Mouse (Mus musculus): ENCODE measurements around the gene Cars. TPM values are rescaled to one million over a fixed set of nuclear protein-coding genes. Genes with fewer than 3 reads are reported as not detected.

Gene Cars
- polyA plus RNA-seq, 1 experiment from 2014 or later, result 61.2 TPM

DNA sequence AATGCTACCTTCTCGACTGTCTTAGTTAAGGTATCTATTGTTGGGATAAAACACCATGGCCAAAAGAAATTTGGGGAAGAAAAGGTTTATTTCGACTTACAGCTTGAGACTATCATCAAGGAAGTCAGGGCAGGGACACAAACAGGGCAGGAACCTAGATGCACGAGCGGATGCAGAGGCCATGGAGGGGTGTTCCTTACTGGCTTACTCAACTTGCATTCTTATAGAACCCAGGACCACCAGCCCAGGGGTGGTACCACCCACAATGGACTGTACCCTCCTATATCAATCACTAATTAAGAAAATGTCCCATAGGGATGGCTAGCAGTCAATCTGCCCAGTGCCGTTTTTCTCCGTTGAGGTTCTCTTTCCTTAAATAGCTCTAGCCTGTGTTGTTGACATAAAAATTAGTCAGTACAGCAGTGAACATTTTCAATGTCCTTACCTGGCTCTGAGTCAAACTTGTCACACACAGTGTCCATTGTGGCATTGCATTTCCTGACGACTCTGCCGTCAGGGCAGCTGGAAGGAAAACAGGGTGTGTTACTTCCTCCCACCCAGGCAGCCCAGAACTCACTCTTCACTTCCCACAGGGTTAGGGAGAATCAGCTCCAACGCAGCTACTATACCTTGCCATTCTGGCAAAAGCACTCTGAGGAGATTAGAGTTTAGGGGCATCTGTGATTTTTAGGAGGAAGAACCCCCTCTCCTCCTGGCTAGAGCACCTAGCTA, 14.7 kb upstream of the Cars start:
- Histone ChIP-seq H3K4me3 (no peak overlapping the region), H3K4me1 (no peaks in the 10 kb centered on the region), H3K27me3 (replicated peaks) (no peaks in the 10 kb centered on the region), H3K27ac (no peak overlapping the region), H3K9ac (no peak overlapping the region), H3K9me3 (no peaks in the 10 kb centered on the region; the same call in 1 of the 2 replicates), H3K36me3 (no peaks in the 10 kb centered on the region), H3K4me2 (replicated peaks) (no peak overlapping the region)
- no peak for ATAC-seq (ENCODE audit: low FRiP score, low read depth)
- WGBS, result 72% methylated on average over 9 of the region's 9 CpGs

DNA sequence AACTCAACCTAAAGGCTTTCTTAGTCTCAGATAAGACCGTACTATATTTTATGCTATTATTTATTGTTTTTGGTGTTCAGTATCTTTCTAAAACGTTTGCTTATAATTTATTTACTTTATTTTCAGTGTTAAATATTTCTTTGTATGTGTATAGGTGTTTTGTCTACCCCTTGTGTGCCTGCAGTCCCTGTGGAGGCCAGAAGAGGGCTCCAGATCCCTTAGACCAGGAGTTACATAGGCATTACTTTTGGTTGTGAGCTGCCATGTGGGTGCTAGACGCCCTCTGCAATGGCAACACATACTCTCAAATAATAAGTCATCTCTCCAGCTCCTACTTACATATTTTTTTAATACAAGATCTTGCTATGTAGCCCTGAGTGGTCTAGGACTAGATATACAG, 12.3 kb upstream of the Cars start:
- 59% methylated on average over 3 of the region's 3 CpGs for WGBS
- Histone ChIP-seq H3K4me3 (no peak overlapping the region), H3K4me2 (replicated peaks) (no peak overlapping the region), H3K27me3 (replicated peaks) (no peaks in the 10 kb centered on the region), H3K4me1 (no peaks in the 10 kb centered on the region), H3K36me3 (no peaks in the 10 kb centered on the region), H3K9me3 (no peaks in the 10 kb centered on the region), H3K27ac (no peak overlapping the region), H3K9ac (no peak overlapping the region)
- no peak for ATAC-seq (ENCODE audit: low FRiP score, low read depth)

DNA sequence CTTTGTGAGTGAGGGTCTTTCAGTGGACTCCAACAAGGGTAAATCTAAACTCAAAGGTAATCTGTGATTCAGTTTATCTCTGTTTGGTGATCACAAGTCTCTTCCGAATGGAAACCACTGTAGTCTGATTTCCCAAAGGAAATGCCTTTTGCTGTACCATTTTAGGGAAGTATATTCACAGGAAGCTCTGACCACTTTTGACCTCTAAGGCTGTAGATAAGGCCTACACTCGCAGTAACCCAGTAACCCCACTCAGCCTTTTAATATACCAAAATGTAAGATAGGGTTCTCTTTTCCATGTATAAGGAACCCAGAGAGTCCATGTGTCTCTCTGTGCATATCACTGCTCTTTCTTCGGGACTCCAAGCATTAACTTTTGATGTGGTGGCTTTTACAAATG, 5.4 kb upstream of the Cars start:
- Histone ChIP-seq H3K36me3 (no peaks in the 10 kb centered on the region), H3K9me3 (no peaks in the 10 kb centered on the region), H3K4me2 (replicated peaks) (no peak overlapping the region), H3K9ac (no peak overlapping the region), H3K27me3 (replicated peaks) (no peaks in the 10 kb centered on the region), H3K4me3 (no peak overlapping the region), H3K27ac (no peak overlapping the region), H3K4me1 (no peaks in the 10 kb centered on the region)
- WGBS, result 91% methylated on average over 3 of the region's 3 CpGs
- ATAC-seq (ENCODE audit: low FRiP score, low read depth), result no peak

DNA sequence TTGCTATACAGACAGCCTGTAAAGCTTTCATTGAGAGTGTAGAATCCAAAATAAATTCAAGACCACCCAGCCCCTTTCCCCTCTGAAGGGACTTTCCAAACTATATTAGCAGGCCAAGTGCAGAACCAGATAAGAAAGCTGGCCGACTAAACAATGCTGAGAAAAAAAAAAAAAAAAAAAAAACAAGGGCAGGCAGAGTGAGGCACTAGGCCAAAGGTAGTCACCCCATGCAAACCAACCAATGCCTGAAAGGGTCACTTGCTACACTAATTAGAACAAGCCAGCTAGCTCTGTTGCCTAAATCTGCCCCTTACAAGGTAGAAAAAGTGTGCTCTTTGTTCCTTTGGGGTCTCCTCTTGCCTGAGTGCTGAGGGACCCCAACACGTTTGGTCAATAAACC, 5.0 kb upstream of the Cars start:
- WGBS, result 75% methylated on average over 2 of the region's 2 CpGs
- Histone ChIP-seq H3K4me3 (no peak overlapping the region), H3K9me3 (no peaks in the 10 kb centered on the region), H3K4me2 (replicated peaks) (no peak overlapping the region), H3K27me3 (replicated peaks) (no peaks in the 10 kb centered on the region), H3K9ac (no peak overlapping the region), H3K4me1 (no peaks in the 10 kb centered on the region), H3K36me3 (no peaks in the 10 kb centered on the region), H3K27ac (no peak overlapping the region)
- no peak for ATAC-seq (ENCODE audit: low FRiP score, low read depth)

DNA sequence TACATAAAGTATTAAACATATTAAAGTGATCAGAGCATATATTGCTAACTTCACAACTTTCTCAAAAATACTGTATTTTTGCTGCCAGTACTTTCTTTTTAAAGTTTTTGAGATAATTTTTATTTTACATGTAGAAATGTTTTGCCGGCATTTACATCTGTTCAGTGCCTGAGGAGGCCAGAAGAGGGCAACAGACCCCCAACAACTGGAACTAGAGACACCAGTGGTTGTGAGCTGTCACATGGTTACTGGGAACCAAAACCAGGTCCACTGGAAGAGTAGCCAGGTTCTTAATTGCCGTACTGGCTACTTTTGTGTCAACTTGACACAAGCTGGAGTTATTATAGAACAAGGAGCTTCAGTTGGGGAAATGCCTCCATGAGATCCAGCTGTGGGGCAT, 1.8 kb upstream of the Cars start:
- Histone ChIP-seq H3K27ac (no peak overlapping the region), H3K27me3 (replicated peaks) (no peaks in the 10 kb centered on the region), H3K4me1 (peaks cover 11% of the 10 kb centered on the region), H3K36me3 (peaks cover 4% of the 10 kb centered on the region; the same call in 1 of the 2 replicates), H3K4me2 (replicated peaks) (no peak overlapping the region), H3K9ac (no peak overlapping the region), H3K4me3 (no peak overlapping the region), H3K9me3 (no peaks in the 10 kb centered on the region)
- no peak for ATAC-seq (ENCODE audit: low FRiP score, low read depth)
- 87% methylated on average over 2 of the region's 2 CpGs for WGBS

DNA sequence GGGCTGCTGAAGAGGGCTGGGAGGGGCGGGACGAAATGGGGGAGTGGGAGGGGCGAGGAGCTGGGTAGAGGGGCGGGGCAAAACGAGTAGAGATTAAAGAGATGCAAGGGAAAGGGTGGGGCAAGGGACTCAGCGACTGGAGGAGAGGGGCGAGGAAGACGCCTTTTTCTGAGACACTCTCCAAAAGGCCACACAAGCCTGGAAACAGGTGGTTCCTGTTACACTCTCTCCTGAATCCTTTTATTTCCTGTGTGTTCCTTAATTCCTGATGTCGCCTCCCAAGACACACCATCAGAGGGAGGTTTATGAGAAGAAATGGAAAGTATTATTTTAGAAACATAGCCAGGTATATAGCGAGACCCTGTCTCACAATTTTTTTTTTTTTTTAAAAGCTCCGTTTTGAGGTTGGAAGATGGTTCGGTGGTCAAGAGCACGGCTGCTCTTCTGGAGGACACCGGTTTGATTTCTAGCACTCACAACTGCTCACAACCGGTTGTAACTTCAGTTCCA, 396 bp upstream of the Cars start:
- Histone ChIP-seq H3K27ac (no peak overlapping the region), H3K4me3 (peak overlapping the region; percentile 78), H3K27me3 (replicated peaks) (no peaks in the 10 kb centered on the region), H3K9me3 (no peaks in the 10 kb centered on the region), H3K9ac (no peak overlapping the region), H3K4me1 (peaks cover 11% of the 10 kb centered on the region), H3K36me3 (peaks cover 11% of the 10 kb centered on the region; the same call in 1 of the 2 replicates), H3K4me2 (replicated peaks) (peak overlapping the region; percentile 98)
- ATAC-seq (ENCODE audit: low FRiP score, low read depth), result no peak
- WGBS, result 10% methylated on average over 15 of the region's 15 CpGs

DNA sequence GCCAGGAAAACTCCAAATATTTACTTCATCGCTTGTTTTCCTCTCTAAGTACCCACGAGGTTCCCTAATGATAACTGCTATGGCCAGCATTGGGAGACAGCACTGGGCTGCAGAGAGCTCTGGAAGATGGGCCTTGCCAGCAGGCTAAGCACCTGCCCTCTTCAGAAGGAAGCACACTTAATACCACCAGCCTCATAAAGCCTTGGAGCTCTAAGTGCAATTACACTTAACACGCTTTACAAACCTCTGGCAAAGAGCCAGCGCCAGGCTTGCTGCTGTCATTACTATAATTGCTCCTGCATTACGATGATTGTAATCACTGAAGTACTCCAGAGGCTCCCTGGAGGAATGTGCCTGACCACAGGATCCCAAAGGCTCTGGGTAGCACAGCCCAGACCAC, 5.0 kb downstream of the Cars start:
- no peak overlapping the region for H3K9ac ChIP-seq
- no peak overlapping the region for H3K4me2 ChIP-seq (replicated peaks)
- no peak overlapping the region for H3K4me3 ChIP-seq
- no peaks in the 10 kb centered on the region for H3K9me3 ChIP-seq
- 48% methylated on average over 5 of the region's 5 CpGs for WGBS
- H3K27me3 ChIP-seq (replicated peaks), result no peaks in the 10 kb centered on the region
- peaks cover 11% of the 10 kb centered on the region for H3K4me1 ChIP-seq
- ATAC-seq (ENCODE audit: low FRiP score, low read depth), result no peak
- peaks cover 31% of the 10 kb centered on the region; the same call in 1 of the 2 replicates for H3K36me3 ChIP-seq
- no peak overlapping the region for H3K27ac ChIP-seq

DNA sequence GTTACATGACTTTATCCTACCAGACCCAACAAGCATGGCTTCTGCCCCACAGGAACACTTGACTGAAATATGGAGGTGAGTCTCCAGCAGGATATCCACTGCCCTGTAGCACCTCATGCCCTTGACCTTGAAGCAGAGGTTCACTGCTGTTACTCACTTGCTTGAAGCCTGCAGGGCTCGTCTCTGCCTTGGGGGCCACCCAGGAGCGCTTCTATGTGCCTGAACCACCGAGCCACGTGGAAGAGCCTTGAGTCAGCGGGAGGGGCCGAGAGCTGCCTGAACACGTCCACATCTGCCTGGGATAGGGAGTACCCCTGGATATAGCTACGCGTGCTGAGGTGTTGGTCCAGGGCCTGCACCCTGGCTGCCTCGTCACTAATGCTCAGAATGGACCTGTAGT, 7.6 kb downstream of the Cars start:
- H3K9ac ChIP-seq, result 0 out of 2 replicates have a peak overlapping the region, but pooled peaks have one; percentile 13
- no peaks in the 10 kb centered on the region for H3K27me3 ChIP-seq (replicated peaks)
- H3K36me3 ChIP-seq, result peaks cover 57% of the 10 kb centered on the region
- WGBS, result 96% methylated on average over 10 of the region's 10 CpGs
- H3K4me2 ChIP-seq (replicated peaks), result no peak overlapping the region
- H3K4me1 ChIP-seq, result no peaks in the 10 kb centered on the region
- no peak for ATAC-seq (ENCODE audit: low FRiP score, low read depth)
- H3K4me3 ChIP-seq, result no peak overlapping the region
- H3K9me3 ChIP-seq, result no peaks in the 10 kb centered on the region
- no peak overlapping the region for H3K27ac ChIP-seq

DNA sequence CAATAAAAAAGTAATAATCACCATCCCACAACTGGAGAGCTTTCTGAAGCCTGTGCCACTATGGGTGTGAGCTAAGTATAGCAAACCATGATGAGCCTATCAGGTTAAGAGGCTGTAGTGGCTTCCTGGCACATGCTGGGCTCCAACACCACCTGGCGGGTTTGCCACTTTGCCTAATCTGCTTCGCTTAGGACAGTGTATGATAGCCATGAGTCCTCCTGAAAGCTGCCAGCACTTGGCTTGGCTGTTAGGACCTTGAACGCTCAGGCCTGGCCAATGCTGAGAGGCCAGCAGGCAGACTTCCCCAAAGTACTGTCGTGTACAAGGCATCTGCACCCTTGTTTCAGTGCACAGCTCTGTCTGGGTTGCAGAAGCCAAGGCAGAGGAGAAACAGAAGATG, 11.9 kb downstream of the Cars start:
- H3K36me3 ChIP-seq, result peaks cover 82% of the 10 kb centered on the region
- H3K4me1 ChIP-seq, result no peaks in the 10 kb centered on the region
- ATAC-seq (ENCODE audit: low FRiP score, low read depth), result no peak
- H3K9me3 ChIP-seq, result no peaks in the 10 kb centered on the region
- no peak overlapping the region for H3K27ac ChIP-seq
- H3K9ac ChIP-seq, result no peak overlapping the region
- WGBS, result 88% methylated on average over 4 of the region's 4 CpGs
- no peak overlapping the region for H3K4me3 ChIP-seq
- no peak overlapping the region for H3K4me2 ChIP-seq (replicated peaks)
- no peaks in the 10 kb centered on the region for H3K27me3 ChIP-seq (replicated peaks)

DNA sequence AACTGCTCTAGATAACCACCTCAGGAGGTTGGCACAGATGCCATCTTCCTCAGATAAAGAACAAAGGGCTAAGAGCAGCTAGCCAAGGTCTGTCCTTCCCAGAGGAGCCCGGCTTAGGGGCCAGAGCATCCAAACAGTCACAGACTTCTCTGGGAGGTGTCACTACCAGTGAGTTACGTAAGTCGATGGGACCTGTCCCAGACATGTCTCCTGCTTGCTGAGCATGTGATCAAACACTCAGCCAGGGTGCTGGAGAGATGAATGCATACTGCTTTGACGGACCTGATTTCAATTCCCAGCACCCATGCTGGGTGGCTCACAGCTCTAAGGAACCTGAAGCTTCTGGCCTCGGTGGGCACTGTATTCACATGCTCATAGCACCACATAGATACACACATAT, 12.3 kb downstream of the Cars start:
- Histone ChIP-seq H3K36me3 (peaks cover 86% of the 10 kb centered on the region), H3K4me3 (no peak overlapping the region), H3K27ac (no peak overlapping the region), H3K9ac (no peak overlapping the region), H3K27me3 (replicated peaks) (no peaks in the 10 kb centered on the region), H3K4me2 (replicated peaks) (no peak overlapping the region), H3K9me3 (no peaks in the 10 kb centered on the region), H3K4me1 (no peaks in the 10 kb centered on the region)
- ATAC-seq (ENCODE audit: low FRiP score, low read depth), result no peak
- 89% methylated on average over 5 of the region's 5 CpGs for WGBS

DNA sequence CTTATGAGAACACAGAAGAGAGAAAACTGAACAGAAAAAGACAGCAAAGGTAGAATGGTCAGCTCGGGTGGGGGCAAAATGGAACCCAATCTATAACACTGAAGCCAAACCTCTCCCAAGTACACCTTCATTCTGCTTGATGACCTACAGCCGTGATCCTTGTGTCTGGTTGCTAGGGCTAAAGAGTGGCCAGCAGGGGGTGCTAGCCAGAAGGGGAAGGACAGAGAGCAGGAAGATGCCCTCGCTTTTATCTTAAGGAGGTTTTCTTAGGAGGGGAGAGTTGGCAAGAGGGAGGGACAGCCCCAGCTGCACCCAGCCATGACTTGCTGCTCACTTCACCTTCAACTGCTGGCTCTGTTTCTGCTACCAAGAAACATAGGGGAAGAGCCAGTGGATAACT, 15.9 kb downstream of the Cars start:
- Histone ChIP-seq H3K4me3 (no peak overlapping the region), H3K4me1 (no peaks in the 10 kb centered on the region), H3K4me2 (replicated peaks) (no peak overlapping the region), H3K9me3 (no peaks in the 10 kb centered on the region), H3K27me3 (replicated peaks) (no peaks in the 10 kb centered on the region), H3K27ac (no peak overlapping the region), H3K36me3 (peaks cover 78% of the 10 kb centered on the region), H3K9ac (no peak overlapping the region)
- no peak for ATAC-seq (ENCODE audit: low FRiP score, low read depth)
- WGBS, result 34% methylated on average over 3 of the region's 3 CpGs

DNA sequence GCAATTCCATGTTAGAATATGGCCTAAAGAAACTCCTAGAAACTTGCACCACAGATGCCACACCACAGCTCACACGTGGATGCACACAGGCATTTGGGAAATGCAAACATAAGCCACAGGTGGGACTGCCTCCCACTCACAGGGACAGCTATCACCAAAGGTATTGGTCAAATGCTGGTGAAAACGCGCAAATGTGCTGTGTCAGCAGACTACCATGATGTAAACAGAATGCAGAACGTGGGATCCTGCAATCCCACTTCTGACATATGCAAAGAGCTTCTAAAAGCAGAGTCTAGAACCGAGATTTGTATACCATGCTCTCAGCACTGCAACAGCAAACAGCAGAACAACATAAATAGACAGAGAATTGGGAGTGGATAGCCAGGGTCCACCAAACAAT, 16.9 kb downstream of the Cars start:
- Histone ChIP-seq H3K4me1 (no peaks in the 10 kb centered on the region), H3K9me3 (no peaks in the 10 kb centered on the region), H3K4me3 (no peak overlapping the region), H3K27ac (no peak overlapping the region), H3K36me3 (peaks cover 78% of the 10 kb centered on the region), H3K4me2 (replicated peaks) (no peak overlapping the region), H3K27me3 (replicated peaks) (no peaks in the 10 kb centered on the region), H3K9ac (no peak overlapping the region)
- WGBS, result 96% methylated on average over 5 of the region's 5 CpGs
- ATAC-seq (ENCODE audit: low FRiP score, low read depth), result no peak

DNA sequence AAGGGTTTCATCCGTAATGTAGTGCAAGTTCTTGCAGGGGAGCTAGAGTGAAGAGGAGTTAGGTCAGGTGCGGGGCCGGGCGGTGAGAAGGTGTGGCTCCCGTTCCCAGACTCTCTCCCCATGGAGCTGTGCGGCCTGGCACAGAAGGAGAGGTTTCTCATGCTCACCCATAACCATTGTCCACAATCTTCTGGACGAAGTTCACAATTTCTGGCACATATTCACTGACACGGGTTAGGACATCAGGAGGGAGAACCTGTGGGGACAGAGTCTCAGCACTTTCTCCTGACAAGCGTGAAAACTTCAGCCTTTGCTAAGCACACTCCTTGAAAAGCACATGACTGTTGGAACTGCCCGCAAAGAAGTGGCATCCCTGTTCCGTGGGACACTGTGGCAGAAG, 24.1 kb downstream of the Cars start:
- Histone ChIP-seq H3K27me3 (replicated peaks) (no peaks in the 10 kb centered on the region), H3K36me3 (peaks cover 90% of the 10 kb centered on the region), H3K9ac (no peak overlapping the region), H3K4me3 (no peak overlapping the region), H3K4me1 (no peaks in the 10 kb centered on the region), H3K4me2 (replicated peaks) (no peak overlapping the region), H3K27ac (no peak overlapping the region), H3K9me3 (no peaks in the 10 kb centered on the region)
- ATAC-seq (ENCODE audit: low FRiP score, low read depth), result no peak
- WGBS, result 94% methylated on average over 11 of the region's 11 CpGs
